Mouse (Mus musculus) CD4-positive naive resting alpha-beta T cell, adult 76 days (primary cell): Measurements from ENCODE around the gene Trpm3. TPM values are rescaled to one million over a fixed set of nuclear protein-coding genes. Genes with fewer than 3 reads are reported as not detected.

Experiments used
- total RNA-seq: library from RNA; stranded (reverse); gene quantifications from one replicate; pipeline ENCODE4 v1.2.4, GENCODE M21; 2023

The Trpm3 gene
- not detected for total RNA-seq

GRCm38 (mm10) chr19:22138590-22139421 lies at the start of gene Trpm3:
TSS of gene Trpm3 (plus strand) at chr19:22139046.

